Mouse (Mus musculus): ENCODE measurements around the gene Foxr1. TPM values are rescaled to one million over a fixed set of nuclear protein-coding genes. Genes with fewer than 3 reads are reported as not detected.

Gene Foxr1
- polyA plus RNA-seq, 1 experiment from 2014 or later = not detected

DNA sequence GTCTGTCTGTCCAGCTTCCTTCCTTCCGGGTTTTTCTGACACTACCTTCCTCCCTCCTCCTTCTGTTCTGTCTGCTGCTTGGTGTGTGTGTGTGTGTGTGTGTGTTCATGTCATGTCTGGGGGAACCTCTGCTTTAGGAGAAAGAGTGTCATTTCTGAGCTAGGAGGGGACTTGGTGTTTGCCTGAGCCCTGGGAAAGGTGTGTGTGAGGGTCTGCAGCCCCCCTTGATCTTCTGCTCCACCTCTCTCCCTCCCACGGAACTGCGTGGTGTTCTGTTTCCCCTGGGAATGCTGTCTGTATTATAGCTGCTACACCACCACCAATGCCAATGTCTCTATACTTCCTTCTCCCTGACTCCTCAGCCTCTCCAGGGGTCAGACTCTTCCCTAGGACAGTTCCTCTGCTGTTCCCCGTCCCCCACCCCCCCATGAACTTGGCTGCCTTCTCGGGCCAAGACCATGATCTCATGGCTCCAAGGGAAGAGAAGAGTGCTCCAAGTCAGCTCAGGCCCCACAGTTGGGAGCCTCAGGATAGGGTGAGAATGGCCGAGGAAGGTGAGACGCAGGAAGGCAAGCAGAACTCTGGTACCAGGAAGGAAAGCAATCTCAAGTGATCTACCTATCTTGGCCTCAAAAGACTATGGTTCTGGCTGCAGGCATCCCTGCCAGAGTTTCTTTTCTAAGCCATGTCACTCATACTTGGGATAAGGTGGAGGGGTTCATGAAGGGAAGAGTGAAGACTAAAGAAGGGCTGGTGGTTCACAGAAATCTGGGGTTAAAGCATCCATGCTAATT, 43.6 kb upstream of the Foxr1 start:
- Histone ChIP-seq H3K27me3 (no peaks in the 10 kb centered on the region), H3K4me1 (peaks cover 75% of the 10 kb centered on the region), H3K36me3 (no peaks in the 10 kb centered on the region), H3K4me2 (peak overlapping the region; percentile 81), H3K9me3 (no peaks in the 10 kb centered on the region), H3K4me3 (peak overlapping the region; percentile 98), H3K27ac (peak overlapping the region; percentile 99), H3K9ac (peak overlapping the region; percentile 97)
- ATAC-seq (ENCODE audit: insufficient number of reproducible peaks, low FRiP score, low TSS enrichment, low read depth) = no peak
- 12% methylated on average over 7 of the region's 7 CpGs for WGBS

GRCm38 (mm10) chr9:44483510-44484044, 42.6 kb upstream of the Foxr1 start:
- 0% methylated on average over 12 of the region's 12 CpGs for WGBS
- peak overlapping the region; percentile 81 for H3K4me2 ChIP-seq
- no peaks in the 10 kb centered on the region for H3K36me3 ChIP-seq
- no peaks in the 10 kb centered on the region for H3K27me3 ChIP-seq
- peak overlapping the region; percentile 97 for H3K9ac ChIP-seq
- H3K9me3 ChIP-seq = no peaks in the 10 kb centered on the region
- H3K4me1 ChIP-seq = peaks cover 65% of the 10 kb centered on the region
- peak overlapping the region; percentile 99 for H3K27ac ChIP-seq
- peak overlapping the region; percentile 98 for H3K4me3 ChIP-seq
- ATAC-seq (ENCODE audit: insufficient number of reproducible peaks, low FRiP score, low TSS enrichment, low read depth) = no peak; the same call in 1 of the 2 replicates

DNA sequence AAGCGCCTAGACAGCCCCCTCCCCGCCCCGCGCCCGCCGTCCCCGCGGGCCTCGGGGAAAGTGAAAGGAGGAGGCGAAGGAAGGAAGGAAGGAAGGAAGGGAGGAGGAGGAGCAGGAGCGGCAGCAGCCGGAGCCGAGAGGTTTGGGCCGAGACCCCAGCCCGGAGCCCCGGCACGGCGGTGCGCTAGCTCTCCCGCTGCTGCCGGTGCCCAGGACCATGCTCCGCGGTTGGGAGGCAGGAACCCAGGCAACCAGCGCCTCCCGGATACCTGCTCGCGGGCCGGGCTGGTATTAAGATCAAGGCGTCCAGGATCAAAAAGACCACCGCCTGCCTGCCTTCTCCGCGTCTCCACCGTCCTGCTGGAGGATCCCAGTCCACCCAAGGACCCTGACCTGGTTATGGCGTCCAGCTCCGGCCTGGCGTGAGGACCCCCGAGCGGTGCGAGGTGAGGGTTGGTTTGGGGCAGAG, 42.1 kb upstream of the Foxr1 start:
- peak overlapping the region; percentile 98 for H3K4me3 ChIP-seq
- 0% methylated on average over 39 of the region's 39 CpGs for WGBS
- H3K4me2 ChIP-seq = peak overlapping the region; percentile 81
- no peaks in the 10 kb centered on the region for H3K9me3 ChIP-seq
- peak overlapping the region; percentile 99 for H3K27ac ChIP-seq
- no peaks in the 10 kb centered on the region for H3K27me3 ChIP-seq
- H3K36me3 ChIP-seq = no peaks in the 10 kb centered on the region
- ATAC-seq (ENCODE audit: insufficient number of reproducible peaks, low FRiP score, low TSS enrichment, low read depth) = no peak
- peak overlapping the region; percentile 97 for H3K9ac ChIP-seq
- H3K4me1 ChIP-seq = peaks cover 60% of the 10 kb centered on the region

GRCm38 (mm10) chr9:44482552-44482951, 41.6 kb upstream of the Foxr1 start, which contains the start of gene Bcl9l:
Gene Bcl9l, plus strand, starts transcription at chr9:44482825.
- Histone ChIP-seq H3K27ac (peak within 1 kb of the TSS; percentile 99), H3K9ac (peak within 1 kb of the TSS; percentile 97), H3K27me3 (no peaks in the 10 kb centered on the region), H3K4me2 (peak within 1 kb of the TSS; percentile 81), H3K4me3 (peak within 1 kb of the TSS; percentile 98), H3K4me1 (peaks cover 59% of the 10 kb centered on the region), H3K9me3 (no peaks in the 10 kb centered on the region), H3K36me3 (no peaks in the 10 kb centered on the region)
- ATAC-seq (ENCODE audit: insufficient number of reproducible peaks, low FRiP score, low TSS enrichment, low read depth) = peak; percentile 73
- under 1% methylated on average over 30 of the region's 31 CpGs for WGBS

DNA sequence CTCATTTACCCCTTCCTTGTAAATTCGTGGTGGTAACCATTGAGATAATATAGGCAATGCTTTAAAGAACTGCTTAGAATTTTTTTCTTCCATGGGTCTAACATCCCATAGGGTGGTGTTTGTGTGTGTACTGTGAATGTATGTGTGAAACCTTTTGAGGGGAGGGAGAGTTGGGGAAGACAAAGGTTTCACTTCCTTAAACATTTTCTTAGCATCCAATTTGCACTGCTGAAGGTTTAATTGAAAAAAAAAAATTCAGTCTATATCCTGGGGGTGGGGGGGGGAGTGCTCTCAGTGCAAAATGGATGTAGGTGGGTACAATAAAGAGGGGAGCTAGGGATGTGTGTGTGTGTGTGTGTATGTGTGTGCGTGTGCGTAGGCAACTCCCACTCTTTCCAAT, 41.2 kb upstream of the Foxr1 start:
- 9% methylated on average over 3 of the region's 3 CpGs for WGBS
- H3K9ac ChIP-seq = no peak overlapping the region
- no peak for ATAC-seq (ENCODE audit: insufficient number of reproducible peaks, low FRiP score, low TSS enrichment, low read depth)

DNA sequence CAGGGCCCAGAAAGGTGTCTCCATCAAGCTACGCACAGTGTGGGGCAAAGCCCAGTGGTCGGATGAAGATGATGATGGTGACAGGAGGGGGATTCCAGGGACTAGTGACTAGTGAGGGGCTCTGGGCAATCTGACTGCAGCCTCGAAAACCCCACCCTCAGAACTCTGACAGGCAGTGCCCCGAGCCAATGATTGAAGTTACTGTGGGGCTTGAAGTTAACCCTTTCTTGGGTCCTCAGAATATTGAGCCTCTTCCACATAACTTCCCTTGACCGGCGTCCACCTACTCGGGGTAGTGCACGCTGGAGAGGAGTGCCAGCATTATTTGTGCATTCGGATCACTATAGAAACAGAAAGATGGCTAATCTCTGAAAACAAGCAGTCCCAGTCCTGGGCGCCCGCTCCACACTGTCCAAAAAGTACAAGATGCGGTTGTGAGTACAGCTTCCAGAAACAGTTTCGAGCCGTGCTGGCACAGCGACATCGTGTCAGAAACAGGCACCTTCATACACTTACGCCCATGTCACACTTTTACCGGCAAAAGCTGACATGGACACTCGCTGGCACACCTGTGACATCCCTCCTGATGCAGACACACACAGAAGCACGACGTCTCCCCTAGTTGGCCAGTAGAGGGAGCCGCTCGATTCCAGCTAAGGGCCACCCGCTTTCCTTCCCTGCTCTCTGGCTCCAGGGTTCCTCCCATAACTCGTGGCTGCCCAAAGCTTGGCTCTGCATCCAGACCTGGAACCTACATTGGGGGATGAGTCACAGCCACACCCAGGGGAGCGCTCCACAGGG, 38.9 kb upstream of the Foxr1 start:
- H3K36me3 ChIP-seq = no peaks in the 10 kb centered on the region
- peak overlapping the region; percentile 83 for H3K4me2 ChIP-seq
- H3K4me3 ChIP-seq = peak overlapping the region; percentile 77
- H3K4me1 ChIP-seq = peaks cover 36% of the 10 kb centered on the region
- peak; percentile 41 for ATAC-seq (ENCODE audit: insufficient number of reproducible peaks, low FRiP score, low TSS enrichment, low read depth)
- WGBS = under 1% methylated on average over 26 of the region's 26 CpGs
- no peaks in the 10 kb centered on the region for H3K9me3 ChIP-seq
- H3K9ac ChIP-seq = peak overlapping the region; percentile 82
- peak overlapping the region; percentile 100 for H3K27ac ChIP-seq
- no peaks in the 10 kb centered on the region for H3K27me3 ChIP-seq

More for the DNA sequence above, 41.2 kb upstream of the Foxr1 start:
- Histone ChIP-seq H3K27me3 (no peaks in the 10 kb centered on the region), H3K4me3 (peak overlapping the region; percentile 98), H3K4me2 (peak overlapping the region; percentile 81), H3K9me3 (no peaks in the 10 kb centered on the region), H3K4me1 (peaks cover 59% of the 10 kb centered on the region), H3K36me3 (no peaks in the 10 kb centered on the region), H3K27ac (peak overlapping the region; percentile 99)

DNA sequence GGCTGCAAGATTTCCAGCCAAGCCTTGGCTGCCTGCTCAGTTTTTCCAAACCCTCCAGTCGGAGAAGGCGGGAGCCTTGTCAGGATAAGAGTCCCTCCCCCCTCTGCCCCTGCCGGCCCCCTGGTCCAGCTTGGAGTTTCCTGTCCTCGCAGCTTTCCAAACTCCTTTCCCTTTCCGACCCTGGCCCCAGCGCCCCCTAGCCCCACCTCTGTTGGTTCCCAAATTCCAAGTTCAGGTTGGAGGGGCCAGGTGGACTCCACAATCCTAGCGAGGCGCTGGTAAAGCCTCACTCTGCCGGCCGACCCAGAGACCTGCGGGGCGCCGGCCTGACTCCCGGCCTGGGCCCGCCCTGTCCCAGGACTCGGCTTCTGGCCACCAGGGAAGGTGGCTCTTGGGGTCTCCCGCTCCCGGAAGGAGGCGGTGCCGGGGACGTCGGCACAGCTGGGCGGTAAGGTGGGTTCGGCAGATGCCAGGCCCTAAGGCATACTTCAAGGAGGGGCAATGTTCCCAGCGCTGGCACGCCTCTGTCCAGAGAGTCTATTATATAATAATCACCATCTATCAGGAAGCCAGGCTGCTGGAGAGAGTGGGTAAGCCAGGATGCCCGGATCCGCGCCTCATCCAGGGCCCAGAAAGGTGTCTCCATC, 38.1 kb upstream of the Foxr1 start:
- Histone ChIP-seq H3K4me1 (peaks cover 29% of the 10 kb centered on the region), H3K4me3 (peak overlapping the region; percentile 77), H3K4me2 (peak overlapping the region; percentile 83), H3K27ac (peak overlapping the region; percentile 100), H3K27me3 (no peaks in the 10 kb centered on the region), H3K36me3 (no peaks in the 10 kb centered on the region), H3K9me3 (no peaks in the 10 kb centered on the region), H3K9ac (peak overlapping the region; percentile 82)
- peak; percentile 72 for ATAC-seq (ENCODE audit: insufficient number of reproducible peaks, low FRiP score, low TSS enrichment, low read depth)
- WGBS = under 1% methylated on average over 29 of the region's 29 CpGs

DNA sequence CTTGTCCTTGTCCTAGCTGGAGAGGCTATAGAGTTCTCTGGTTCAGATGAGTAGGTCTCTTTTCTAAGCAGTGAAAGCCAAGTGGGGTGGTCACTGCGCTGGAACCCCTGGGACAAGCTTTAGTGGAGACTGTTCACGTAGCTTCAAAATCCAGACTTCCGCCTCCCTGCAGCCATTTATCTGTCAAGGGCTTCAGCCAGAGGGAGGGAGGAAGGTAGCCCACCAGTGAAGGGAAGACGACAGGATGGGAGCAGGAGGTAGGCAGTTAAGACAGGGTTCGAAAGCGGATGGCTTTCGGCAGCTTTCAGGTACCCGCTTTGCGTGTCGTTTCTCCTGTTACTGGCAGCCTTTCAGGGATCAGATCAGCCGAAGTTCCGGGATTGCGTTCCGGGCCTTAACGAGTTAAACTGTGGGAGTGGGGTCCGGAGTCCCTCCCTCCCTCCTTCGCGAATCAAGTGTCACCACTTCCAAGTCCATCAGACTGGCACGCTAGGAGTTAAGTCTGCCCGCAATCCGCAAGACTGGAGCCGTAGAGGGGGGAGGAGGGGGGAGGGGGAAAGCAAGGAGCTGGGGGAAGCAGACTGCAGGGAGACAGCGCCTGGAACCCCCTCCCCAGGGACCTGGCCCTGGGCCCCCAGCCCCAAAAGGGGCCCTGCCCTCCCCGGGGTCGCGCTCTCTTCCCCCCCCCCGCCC, 37.4 kb upstream of the Foxr1 start:
- peak; percentile 52 for ATAC-seq (ENCODE audit: insufficient number of reproducible peaks, low FRiP score, low TSS enrichment, low read depth)
- Histone ChIP-seq H3K27me3 (no peaks in the 10 kb centered on the region), H3K27ac (peak overlapping the region; percentile 100), H3K36me3 (no peaks in the 10 kb centered on the region), H3K4me2 (peak overlapping the region; percentile 83), H3K9me3 (no peaks in the 10 kb centered on the region), H3K4me3 (peak overlapping the region; percentile 77), H3K9ac (peak overlapping the region; percentile 44), H3K4me1 (peaks cover 29% of the 10 kb centered on the region)
- 1% methylated on average over 25 of the region's 27 CpGs for WGBS

GRCm38 (mm10) chr9:44477339-44478228, 36.6 kb upstream of the Foxr1 start:
- WGBS = 6% methylated on average over 24 of the region's 24 CpGs
- Histone ChIP-seq H3K27me3 (no peaks in the 10 kb centered on the region), H3K27ac (peak overlapping the region; percentile 100), H3K4me3 (peak overlapping the region; percentile 77), H3K4me2 (peak overlapping the region; percentile 83), H3K36me3 (no peaks in the 10 kb centered on the region), H3K4me1 (peaks cover 29% of the 10 kb centered on the region), H3K9me3 (no peaks in the 10 kb centered on the region), H3K9ac (peak overlapping the region; percentile 44; the same call in 1 of the 2 replicates)
- ATAC-seq (ENCODE audit: insufficient number of reproducible peaks, low FRiP score, low TSS enrichment, low read depth) = no peak

DNA sequence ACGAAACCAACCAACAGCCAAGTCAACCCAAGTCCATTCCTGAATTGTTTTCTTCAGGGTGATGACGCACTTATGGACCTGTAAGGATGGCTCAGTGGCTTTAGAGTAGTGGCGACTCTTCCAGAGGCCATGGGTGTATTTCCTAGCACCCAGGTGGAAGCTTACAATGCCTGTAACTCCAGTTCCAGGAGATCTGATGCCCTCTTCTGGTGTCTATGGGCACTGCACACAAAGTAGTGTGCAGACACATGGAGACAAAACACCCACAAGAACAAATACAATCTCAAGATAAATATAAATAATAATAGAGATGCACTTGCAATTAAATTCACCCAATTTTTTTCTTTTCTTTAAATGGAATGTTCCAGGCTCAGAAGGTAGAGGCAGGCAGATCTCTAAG, 35.0 kb upstream of the Foxr1 start:
- Histone ChIP-seq H3K9ac (no peak overlapping the region), H3K27ac (no peak overlapping the region), H3K4me1 (peaks cover 20% of the 10 kb centered on the region), H3K4me2 (no peak overlapping the region), H3K9me3 (no peaks in the 10 kb centered on the region), H3K27me3 (no peaks in the 10 kb centered on the region), H3K36me3 (no peaks in the 10 kb centered on the region), H3K4me3 (no peak overlapping the region)
- ATAC-seq (ENCODE audit: insufficient number of reproducible peaks, low FRiP score, low TSS enrichment, low read depth) = no peak
- 95% methylated on average over 3 of the region's 3 CpGs for WGBS

Measured in limb, embryonic 15.5 days (tissue).